Mouse (Mus musculus): Measurements from ENCODE around the gene C2cd4c.

DNA sequence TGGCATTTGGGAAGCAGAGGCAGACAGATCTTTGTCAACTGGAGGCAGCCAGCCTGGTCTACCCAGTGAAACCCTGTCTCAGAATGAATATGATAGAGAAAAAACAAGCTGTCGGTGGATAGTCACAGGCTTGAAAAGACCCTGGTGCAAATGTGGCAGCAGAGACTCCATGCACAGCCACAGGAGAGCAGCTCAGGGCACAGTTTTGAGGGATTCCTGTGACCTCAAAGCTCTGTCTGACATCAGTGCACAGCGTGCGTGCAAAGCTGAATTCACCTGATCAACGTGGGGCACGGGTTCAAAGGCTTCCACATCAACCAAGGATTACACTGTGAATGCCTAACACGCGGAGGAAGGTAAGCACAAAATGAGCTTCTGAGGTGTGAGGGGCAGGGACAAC, 33.5 kb downstream of the C2cd4c start:
- no peak for TF ChIP-seq HCFC1 (IDR thresholded peaks at IDR 0.05; ENCODE audit: low read depth, low read length)
- no peak for TF ChIP-seq RAD21 (IDR thresholded peaks at IDR 0.05; ENCODE audit: low read depth, low read length)
- no peak for TF ChIP-seq ZC3H11A (IDR thresholded peaks at IDR 0.05; ENCODE audit: low read depth, low read length)
- no peak for TF ChIP-seq MAFK (IDR thresholded peaks at IDR 0.05; ENCODE audit: borderline replicate concordance, low read depth, low read length)
- TF ChIP-seq CTCF (IDR thresholded peaks at IDR 0.05 in 2 of 3, conservative IDR thresholded peaks at IDR 0.05 in 1 of 3; ENCODE audit: control insufficient read depth in 1 of 3, insufficient read depth in 1 of 3, low read depth in 2 of 3, low read length in 3 of 3, poor library complexity in 1 of 3, severe bottlenecking in 1 of 3): no peak
- TF ChIP-seq POLR2A (IDR thresholded peaks at IDR 0.05; ENCODE audit: control insufficient read depth in 1 of 2, insufficient read depth in 1 of 2, low read depth in 1 of 2, low read length in 2 of 2, poor library complexity in 1 of 2): no peak
